Mouse (Mus musculus): ENCODE data around the gene Dlgap1.

DNA sequence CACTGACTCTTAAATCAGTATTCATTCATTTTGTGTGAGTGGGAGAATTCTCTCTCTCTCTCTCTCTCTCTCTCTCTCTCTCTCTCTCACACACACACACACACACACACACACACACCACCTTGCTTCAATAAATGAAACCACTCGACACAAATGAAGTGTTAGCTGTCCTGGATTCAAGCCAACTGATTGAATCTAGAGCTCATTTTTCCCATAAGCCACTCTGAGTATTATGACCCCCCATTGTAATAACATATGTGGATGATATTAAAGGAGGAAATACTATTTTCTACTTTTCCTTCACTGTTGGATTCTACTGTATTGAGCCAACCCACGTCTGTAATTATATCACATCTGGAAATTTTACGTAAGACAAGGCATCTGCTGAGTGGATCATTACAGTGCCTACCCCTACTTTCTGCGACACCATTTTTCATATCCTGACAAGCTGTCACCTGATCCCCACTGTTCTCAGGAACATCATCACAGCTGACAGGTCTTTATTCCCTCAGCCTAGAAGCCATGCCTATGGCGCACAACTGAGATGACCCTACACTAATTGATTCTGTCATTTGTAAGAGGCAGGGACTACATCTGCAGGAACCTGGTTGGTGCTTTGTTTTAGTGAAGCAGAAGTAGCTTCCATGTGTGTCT lies 645.7 kb downstream of the Dlgap1 start:
- TF ChIP-seq GATA1 (IDR thresholded peaks at IDR 0.05; ENCODE audit: borderline replicate concordance, low read length) (no peak), FLI1 (IDR thresholded peaks at IDR 0.05; ENCODE audit: low read length) (no peak)
